Mouse (Mus musculus) embryonic stem cell, embryonic (primary cell): Measurements from ENCODE around the gene Sucla2.
"Not testable (repeated sequence)": the region's sequence is repeated elsewhere in the genome, so short reads cannot be mapped to it uniquely, and the experiment has no call there.

Experiments used
- CTCF ChIA-PET, 4 experiments: fragments of 300-600 bp in 2 of 4; fragments of 350-600 bp in 2 of 4; sonication (Branson Sonifier 250); formaldehyde crosslinking; loops; one replicate each; lab custom pipeline; 2022; ENCODE audit warnings: inconsistent platforms in 2 of 4; lab: Charles Lee
- POLR2A ChIA-PET, 4 experiments: fragments of 300-600 bp in 2 of 4; fragments of 350-600 bp in 2 of 4; sonication (Branson Sonifier 250); formaldehyde crosslinking; loops; one replicate each; lab custom pipeline; 2022; ENCODE audit warnings: antibody characterized with exemption in 4 of 4, inconsistent platforms in 1 of 4; lab: Charles Lee

Gene Sucla2

GRCm38 (mm10) chr14:73506283-73506682 is 18.8 kb upstream of the Sucla2 start:
- ChIA-PET CTCF (interaction anchor here in 3 of 4 experiments (0.5 to 3.2 kb wide), 5 partner anchors 11 to 32 kb away, joined by 3 to 13 read pairs (median 7); partner anchors contain the start of gene Sucla2 (in 1 of the 3)), POLR2A (interaction anchor here (0.6 to 3.0 kb wide), 5 partner anchors 10 to 124 kb away, joined by 3 to 11 read pairs (median 5); partner anchors contain the start of gene Sucla2 (in 2 of the 4))

- CTCF ChIA-PET: interaction anchor here in 3 of 4 experiments (0.7 to 3.2 kb wide), 4 partner anchors 11 to 18 kb away, joined by 4 to 13 read pairs (median 9); partner anchors contain the start of gene Sucla2 (in 1 of the 3)
These were observed 17.9 kb upstream of the Sucla2 start for GRCm38 (mm10) chr14:73507200-73507599.

GRCm38 (mm10) chr14:73507702-73508376 is 17.3 kb upstream of the Sucla2 start:
- ChIA-PET CTCF (interaction anchor here (0.7 to 3.2 kb wide), 5 partner anchors 12 to 17 kb away, joined by 3 to 13 read pairs (median 7); partner anchors contain the start of gene Sucla2 (in 2 of the 4)), POLR2A (interaction anchor here in 3 of 4 experiments (1.1 to 3.0 kb wide), 4 partner anchors 12 to 125 kb away, joined by 3 to 11 read pairs (median 5); partner anchors contain the start of gene Sucla2 (in 2 of the 3))

More at GRCm38 (mm10) chr14:73507200-73507599, 17.9 kb upstream of the Sucla2 start:
- POLR2A ChIA-PET: interaction anchor here in 3 of 4 experiments (1.1 to 3.0 kb wide), 4 partner anchors 11 to 125 kb away, joined by 3 to 11 read pairs (median 5); partner anchors contain the start of gene Sucla2 (in 2 of the 3)

GRCm38 (mm10) chr14:73508630-73509395 is 16.3 kb upstream of the Sucla2 start:
- ChIA-PET CTCF (interaction anchor here in 3 of 4 experiments (0.6 to 2.3 kb wide), 3 partner anchors 13 to 121 kb away, joined by 3 to 7 read pairs (median 5); partner anchors contain the start of gene Sucla2 (in 1 of the 3)), POLR2A (interaction anchor here in 2 of 4 experiments (1.3 to 2.4 kb wide), 2 partner anchors 16 to 126 kb away, joined by 3 to 6 read pairs; partner anchors contain the start of gene Sucla2 (in 1 of the 2))

- ChIA-PET POLR2A (interaction anchor here (0.7 to 1.1 kb wide), 5 partner anchors 15 to 24 kb away, joined by 3 to 11 read pairs (median 7); partner anchors contain the start of gene Sucla2 (in 4 of the 4)), CTCF (interaction anchor here (0.6 to 1.9 kb wide), 9 partner anchors 8 to 128 kb away, joined by 3 to 15 read pairs (median 3); partner anchors contain the start of gene Sucla2 (in 4 of the 4))
These were observed 15.2 kb upstream of the Sucla2 start, which contains the start of gene Med4 for GRCm38 (mm10) chr14:73509765-73510423. Med4 (plus strand) TSS chr14:73510025.

- ChIA-PET CTCF (interaction anchor here (0.7 to 1.6 kb wide), 14 partner anchors 8 to 221 kb away, joined by 3 to 15 read pairs (median 4); partner anchors contain the start of genes Med4 (in 4 of the 4) and Nudt15 (in 1 of the 4)), POLR2A (interaction anchor here (0.9 to 2.2 kb wide), 19 partner anchors 8 to 139 kb away, joined by 3 to 13 read pairs (median 4); partner anchors contain the start of genes Med4 (in 4 of the 4) and Itm2b (in 1 of the 4))
These were observed 983 bp upstream of the Sucla2 start for GRCm38 (mm10) chr14:73524136-73524535.

GRCm38 (mm10) chr14:73528661-73529060 is 3.5 kb downstream of the Sucla2 start:
- CTCF ChIA-PET, POLR2A ChIA-PET: not testable (repeated sequence)

GRCm38 (mm10) chr14:73533755-73534465 is 8.8 kb downstream of the Sucla2 start:
- ChIA-PET POLR2A (no interaction called here), CTCF (no interaction called here)

- POLR2A ChIA-PET: no interaction called here
- CTCF ChIA-PET: interaction anchor here in 1 of 4 experiments (1.0 kb wide), 1 partner anchor 10 kb away, joined by 3 read pairs; the partner anchor contains the start of gene Sucla2
These were observed 10.5 kb downstream of the Sucla2 start for GRCm38 (mm10) chr14:73535641-73536040.

- POLR2A ChIA-PET: no interaction called here
- CTCF ChIA-PET: no interaction called here
These were observed 18.7 kb downstream of the Sucla2 start for GRCm38 (mm10) chr14:73543781-73544180.

GRCm38 (mm10) chr14:73547034-73547433 is 21.9 kb downstream of the Sucla2 start:
- POLR2A ChIA-PET: interaction anchor here in 2 of 4 experiments (1.2 to 1.6 kb wide), 2 partner anchors 16 to 22 kb away, joined by 4 to 6 read pairs; partner anchors contain the start of gene Sucla2 (in 1 of the 2)
- CTCF ChIA-PET: no interaction called here

GRCm38 (mm10) chr14:73548051-73548450 is 22.9 kb downstream of the Sucla2 start, which contains the start of gene Nudt15:
Nudt15 (minus strand) TSS chr14:73548242.
- CTCF ChIA-PET: interaction anchor here in 1 of 4 experiments (1.2 kb wide), 1 partner anchor 23 kb away, joined by 4 read pairs; the partner anchor contains the start of gene Sucla2
- POLR2A ChIA-PET: no interaction called here

- CTCF ChIA-PET: no interaction called here
These were observed 25.2 kb downstream of the Sucla2 start for GRCm38 (mm10) chr14:73550291-73550690.

GRCm38 (mm10) chr14:73550732-73551131 is 25.6 kb downstream of the Sucla2 start:
- POLR2A ChIA-PET: interaction anchor here in 1 of 4 experiments (1.6 kb wide), 1 partner anchor 13 kb away, joined by 5 read pairs; no protein-coding TSS in a partner anchor

More at GRCm38 (mm10) chr14:73550291-73550690, 25.2 kb downstream of the Sucla2 start:
- POLR2A ChIA-PET: interaction anchor here in 1 of 4 experiments (1.6 kb wide), 1 partner anchor 13 kb away, joined by 5 read pairs; no protein-coding TSS in a partner anchor

GRCm38 (mm10) chr14:73551164-73551563 is 26.0 kb downstream of the Sucla2 start:
- ChIA-PET CTCF (interaction anchor here in 2 of 4 experiments (1.1 to 1.5 kb wide), 2 partner anchors 26 to 37 kb away, joined by 3 to 7 read pairs; partner anchors contain the start of gene Sucla2 (in 1 of the 2)), POLR2A (interaction anchor here in 2 of 4 experiments (1.0 to 1.3 kb wide), 2 partner anchors 23 to 26 kb away, joined by 3 to 4 read pairs; partner anchors contain the start of gene Sucla2 (in 1 of the 2))

More at GRCm38 (mm10) chr14:73550732-73551131, 25.6 kb downstream of the Sucla2 start:
- CTCF ChIA-PET: interaction anchor here in 1 of 4 experiments (1.5 kb wide), 1 partner anchor 26 kb away, joined by 7 read pairs; the partner anchor contains the start of gene Sucla2
